Mouse (Mus musculus) heart, embryonic 15.5 days (tissue): Measurements from ENCODE around the gene Vmn1r237. TPM values are rescaled to one million over a fixed set of nuclear protein-coding genes. Genes with fewer than 3 reads are reported as not detected.

Experiments used
- ATAC-seq: fragments of 200-750 bp; cut with Nextera tagmentation; replicated peaks from 2 replicates; pipeline ENCODE4 v1.8.0; 2017; ENCODE audit warnings: low read depth, moderate TSS enrichment; ENCODE audit not compliant: insufficient number of reproducible peaks, insufficient read depth, low FRiP score
- H3K27ac ChIP-seq: fragments of 300-500 bp; sonication (generic); 2 replicates; pipeline ENCODE4 v1.5.1; 2015; ENCODE audit warnings: mild to moderate bottlenecking, inconsistent platforms
- H3K27me3 ChIP-seq: fragments of 300-500 bp; sonication (generic); 2 replicates; pipeline ENCODE4 v1.6.1; 2015; ENCODE audit warnings: inconsistent platforms
- H3K36me3 ChIP-seq: fragments of 300-500 bp; sonication (generic); 2 replicates; pipeline ENCODE4 v1.6.1; 2015; ENCODE audit warnings: mild to moderate bottlenecking, inconsistent platforms
- H3K4me1 ChIP-seq: fragments of 300-500 bp; sonication (generic); replicated peaks from 2 replicates; pipeline ENCODE4 v1.6.1; 2015; ENCODE audit warnings: inconsistent platforms
- H3K4me2 ChIP-seq: fragments of 300-500 bp; sonication (generic); 2 replicates; pipeline ENCODE4 v1.6.1; 2015; ENCODE audit warnings: inconsistent platforms, mild to moderate bottlenecking, moderate library complexity
- H3K4me3 ChIP-seq: fragments of 300-500 bp; sonication (generic); 2 replicates; pipeline ENCODE4 v1.5.1; 2015; ENCODE audit warnings: mild to moderate bottlenecking, inconsistent platforms
- H3K9ac ChIP-seq: fragments of 300-500 bp; sonication (generic); 2 replicates; pipeline ENCODE4 v1.6.1; 2015; ENCODE audit warnings: mild to moderate bottlenecking, inconsistent platforms
- H3K9me3 ChIP-seq: fragments of 300-500 bp; sonication (generic); replicated peaks from 2 replicates; pipeline ENCODE4 v1.6.1; 2016; ENCODE audit warnings: inconsistent platforms
- WGBS: fragments of 180-500 bp; shearing (Covaris S2); methylation state at CpG from one replicate; pipeline ENCODE4 v1.1.7; 2015; ENCODE audit warnings: mixed read lengths; 5-methylcytosine and 5-hydroxymethylcytosine counted together
- microRNA-seq: library from miRNA; unstranded; fragments of <30 nt; microRNA quantifications from one replicate; pipeline ENCODE4, GENCODE M21; 2016
- polyA plus RNA-seq: library from polyadenylated mRNA; unstranded; fragments of >200 nt; fragmentation: Nextera tagmentation; extraction: Ambion mirVana; gene quantifications from 2 replicates; pipeline ENCODE4 v1.2.1, GENCODE M21; 2015

Vmn1r237 gene
- not detected in 2 replicates for polyA plus RNA-seq

DNA sequence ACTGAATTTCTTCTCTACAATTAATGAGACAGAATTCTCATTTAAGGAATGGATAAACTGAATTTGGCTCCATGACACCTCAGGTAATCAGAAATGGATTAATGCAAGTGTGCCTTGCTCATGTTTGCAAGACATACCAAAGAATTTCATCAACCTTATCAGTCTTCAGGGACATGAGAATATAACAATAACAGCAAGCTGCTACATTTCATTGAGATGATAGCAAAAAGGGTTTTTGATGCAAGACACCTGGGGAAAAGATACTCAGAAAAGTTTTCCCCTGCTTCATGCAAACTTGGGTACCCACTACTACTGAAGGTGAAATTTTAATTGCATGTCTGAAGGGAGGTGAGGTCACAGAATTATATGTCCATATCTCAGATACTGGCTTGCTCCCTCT, at the start of gene Vmn1r237:
Gene Vmn1r237, plus strand, starts transcription at position 301 of the 400 bp plus-strand sequence.
- no peaks in the 10 kb centered on the region for H3K27me3 ChIP-seq
- ATAC-seq, result no peak
- no peaks in the 10 kb centered on the region for H3K36me3 ChIP-seq
- H3K4me2 ChIP-seq, result no peak within 1 kb of the TSS
- no peak within 1 kb of the TSS for H3K27ac ChIP-seq
- no peaks in the 10 kb centered on the region for H3K9me3 ChIP-seq
- no peak within 1 kb of the TSS for H3K4me3 ChIP-seq
- H3K9ac ChIP-seq, result no peak within 1 kb of the TSS
- no peaks in the 10 kb centered on the region for H3K4me1 ChIP-seq

DNA sequence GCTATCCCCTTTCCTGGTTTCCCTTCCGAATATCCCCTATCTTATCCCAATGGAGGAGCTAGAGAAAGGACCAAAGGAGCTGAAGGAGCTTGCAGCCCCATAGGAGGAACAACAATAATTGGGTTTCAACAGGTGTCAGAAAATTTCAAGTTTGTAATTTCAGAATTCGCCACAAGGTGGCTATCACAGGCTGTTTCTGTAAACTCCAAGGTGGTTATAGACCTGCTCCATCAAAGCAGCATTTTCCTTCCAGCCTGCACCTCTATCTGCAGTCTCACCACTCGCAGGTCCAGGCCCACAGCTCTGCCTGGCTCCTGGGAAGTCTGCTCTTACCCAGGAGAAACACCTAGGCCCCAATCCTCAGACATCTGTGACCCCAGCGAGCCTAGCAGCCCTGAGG, 39.6 kb upstream of the Vmn1r237 start:
- Histone ChIP-seq H3K4me2 (no peak overlapping the region), H3K9me3 (no peaks in the 10 kb centered on the region), H3K36me3 (no peaks in the 10 kb centered on the region), H3K4me1 (no peaks in the 10 kb centered on the region), H3K27ac (no peak overlapping the region), H3K27me3 (no peaks in the 10 kb centered on the region), H3K9ac (no peak overlapping the region), H3K4me3 (no peak overlapping the region)
- WGBS, result 10% methylated on average over 4 of the region's 4 CpGs
- ATAC-seq, result no peak

DNA sequence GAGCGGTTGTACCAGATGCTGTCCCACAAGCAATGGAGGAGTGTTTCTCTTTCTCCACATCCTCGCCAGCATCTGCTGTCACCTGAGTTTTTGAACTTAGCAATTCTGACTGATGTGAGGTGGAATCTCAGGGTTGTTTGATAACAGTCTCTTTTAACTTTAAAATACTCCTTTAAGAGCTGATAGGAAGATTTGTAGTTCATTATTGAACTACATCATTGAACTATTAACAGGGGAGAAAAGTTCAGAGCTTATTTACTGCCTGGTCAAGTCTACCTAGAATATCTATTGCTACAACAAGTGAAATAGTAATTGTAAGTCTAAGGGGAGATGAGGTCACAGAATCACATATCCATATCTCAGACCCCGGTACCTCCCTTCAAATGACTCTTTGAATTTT, 29.0 kb upstream of the Vmn1r237 start, which contains the start of gene Vmn1r236:
Gene Vmn1r236, plus strand, starts transcription at position 301 of the 400 bp plus-strand sequence.
- Histone ChIP-seq H3K27me3 (no peaks in the 10 kb centered on the region), H3K4me1 (no peaks in the 10 kb centered on the region), H3K36me3 (no peaks in the 10 kb centered on the region), H3K9me3 (no peaks in the 10 kb centered on the region), H3K27ac (no peak within 1 kb of the TSS), H3K4me2 (no peak within 1 kb of the TSS), H3K9ac (no peak within 1 kb of the TSS), H3K4me3 (no peak within 1 kb of the TSS)
- 67% methylated on average over 3 of the region's 3 CpGs for WGBS
- ATAC-seq, result no peak

DNA sequence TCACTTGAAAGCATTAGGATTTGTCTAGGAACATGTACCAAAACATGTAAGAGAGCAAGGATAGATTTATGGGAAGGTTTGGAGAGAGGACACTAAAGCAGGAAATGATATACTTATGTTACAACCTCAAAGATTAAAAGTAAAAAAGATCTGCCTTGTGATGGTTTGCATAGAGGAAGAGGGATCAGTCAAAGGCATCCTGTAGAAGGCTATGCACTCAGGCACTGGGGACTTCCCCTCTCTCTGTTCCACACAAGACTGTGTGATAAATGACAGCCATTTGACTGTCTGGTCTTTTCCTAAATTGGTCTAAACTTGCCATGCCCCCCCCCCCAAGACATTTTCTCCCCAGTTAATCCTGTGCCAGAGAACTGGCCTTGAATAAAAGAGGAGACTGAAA, 27.3 kb upstream of the Vmn1r237 start:
- Histone ChIP-seq H3K9ac (no peak overlapping the region), H3K36me3 (no peaks in the 10 kb centered on the region), H3K9me3 (no peaks in the 10 kb centered on the region), H3K4me1 (no peaks in the 10 kb centered on the region), H3K27me3 (no peaks in the 10 kb centered on the region), H3K4me3 (no peak overlapping the region), H3K4me2 (no peak overlapping the region), H3K27ac (no peak overlapping the region)
- no peak for ATAC-seq

DNA sequence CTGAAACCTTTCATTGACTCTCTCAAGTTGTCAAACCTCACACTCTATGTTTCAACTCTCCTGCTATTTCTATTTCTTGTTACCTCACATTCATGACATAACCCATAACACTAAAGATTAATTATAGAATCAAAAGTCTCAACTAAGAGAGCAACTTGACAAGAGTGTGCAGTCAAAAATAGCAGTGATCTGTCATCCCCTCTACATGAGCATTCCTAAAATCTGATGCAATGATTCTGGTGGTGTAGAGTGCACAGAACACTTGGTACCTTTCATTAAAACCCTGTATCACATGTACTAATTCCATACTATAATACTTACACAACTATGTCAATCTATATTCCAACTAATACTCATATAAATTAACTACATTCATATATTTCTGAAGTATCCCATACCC, 22.0 kb upstream of the Vmn1r237 start:
- no peaks in the 10 kb centered on the region for H3K27me3 ChIP-seq
- ATAC-seq, result peak; percentile 77; the same call in 1 of the 2 replicates

More for the DNA sequence above, 22.0 kb upstream of the Vmn1r237 start:
- no peak overlapping the region for H3K9ac ChIP-seq
- H3K9me3 ChIP-seq, result no peaks in the 10 kb centered on the region
- H3K4me1 ChIP-seq, result no peaks in the 10 kb centered on the region
- no peak overlapping the region for H3K4me2 ChIP-seq
- no peaks in the 10 kb centered on the region for H3K36me3 ChIP-seq
- H3K27ac ChIP-seq, result no peak overlapping the region
- H3K4me3 ChIP-seq, result no peak overlapping the region

Small RNA genes within 50 kb of the gene (microRNA-seq; reads per million reads assigned to microRNA genes)
- gene Gm26384, result not detected

Other genes starting within 250 kb of the Vmn1r237 start
- gene Vmn1r234, start 85.8 kb upstream of the Vmn1r237 start, polyA plus RNA-seq, result not detected in 2 replicates
- gene Vmn1r235, start 55.5 kb upstream of the Vmn1r237 start, polyA plus RNA-seq, result not detected in 2 replicates
- not detected in 2 replicates for gene Vmn1r236, start 28.9 kb upstream of the Vmn1r237 start, polyA plus RNA-seq
- 1.9 and 2.0 TPM in 2 replicates for gene Zfp677, start 71.9 kb downstream of the Vmn1r237 start, polyA plus RNA-seq
- gene Zfp54, start 111.4 kb downstream of the Vmn1r237 start, polyA plus RNA-seq, result 2.8 and 4.9 TPM in 2 replicates
- gene Zfp51, start 138.5 kb downstream of the Vmn1r237 start, polyA plus RNA-seq, result 9.3 and 11.0 TPM in 2 replicates
- gene Zfp53, start 177.1 kb downstream of the Vmn1r237 start, polyA plus RNA-seq, result 4.9 and 6.9 TPM in 2 replicates
- 4.0 TPM in 2 replicates for gene Zfp52, start 223.7 kb downstream of the Vmn1r237 start, polyA plus RNA-seq